Mouse (Mus musculus): Measurements from ENCODE around the gene Gm14569. TPM values are rescaled to one million over a fixed set of nuclear protein-coding genes. Genes with fewer than 3 reads are reported as not detected.

The Gm14569 gene
- under 1 TPM in 1 of 2 experiments, not detected in 1; 0.76 TPM for total RNA-seq (2021)
- long read RNA-seq, experiment 1, result 0 reads
- long read RNA-seq, experiment 2, result 0 reads

DNA sequence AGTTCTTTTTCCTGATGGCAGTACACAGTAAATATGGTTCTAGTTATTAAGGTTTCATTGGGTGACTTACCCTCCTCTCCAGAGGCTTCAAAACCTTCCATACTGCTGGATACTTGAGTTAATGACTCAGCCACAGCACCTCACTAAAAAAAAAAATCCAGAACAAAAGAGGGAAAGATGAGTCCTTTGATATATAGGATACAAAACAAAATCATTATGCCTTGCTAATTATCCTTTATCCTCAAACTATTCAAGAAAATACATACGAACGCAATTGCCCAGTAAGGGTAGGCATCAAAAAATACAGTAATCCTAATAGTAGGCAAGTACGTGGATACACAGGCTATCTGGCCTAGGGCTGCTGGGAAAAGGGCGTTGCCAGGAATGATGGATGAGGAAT, at the start of gene Gm14569:
Gene Gm14569, minus strand, starts transcription at position 101 of the 400 bp plus-strand sequence.
- DNase-seq (ENCODE audit: low spot score in 2 of 2), result no peak

DNA sequence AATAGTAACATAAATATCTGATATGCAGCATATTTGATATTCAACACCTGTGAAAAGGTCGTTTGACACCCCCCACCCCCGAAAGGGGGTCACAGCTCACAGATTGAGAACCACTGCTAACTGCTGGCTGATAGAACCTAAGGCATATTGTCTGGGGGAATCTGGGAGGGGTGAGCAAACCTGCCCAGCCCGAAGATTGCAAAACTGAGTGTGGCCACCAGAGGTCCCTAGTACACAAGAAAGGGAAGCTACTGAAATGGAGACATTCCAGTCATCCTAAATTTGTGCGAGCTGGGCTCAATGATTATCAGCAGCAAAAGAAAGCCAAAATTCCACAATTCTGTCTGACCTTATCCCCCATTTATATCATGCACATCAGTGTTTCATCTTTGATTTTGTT, 42.9 kb upstream of the Gm14569 start:
- DNase-seq (ENCODE audit: low spot score in 2 of 2), result peak; percentile 74 to 77

DNA sequence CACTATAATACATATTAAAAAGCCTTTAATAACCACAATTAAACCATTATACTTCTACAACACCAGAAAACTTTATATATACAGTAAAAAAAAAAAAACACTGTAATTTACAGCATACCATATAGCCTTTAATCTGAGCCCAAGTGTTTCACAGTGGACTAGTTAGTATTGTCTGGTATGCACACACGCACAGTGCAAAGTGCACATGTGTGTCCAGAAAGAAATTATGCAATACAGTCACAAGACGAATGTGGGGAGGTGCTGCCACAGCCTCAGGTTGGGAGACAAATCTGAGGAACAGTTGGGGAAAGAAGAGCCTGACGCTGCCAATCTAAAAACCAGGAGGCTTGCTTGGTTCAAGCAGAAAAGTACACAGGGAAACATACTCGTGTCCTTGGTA, 42.1 kb upstream of the Gm14569 start:
- DNase-seq (ENCODE audit: low spot score in 2 of 2), result no peak

DNA sequence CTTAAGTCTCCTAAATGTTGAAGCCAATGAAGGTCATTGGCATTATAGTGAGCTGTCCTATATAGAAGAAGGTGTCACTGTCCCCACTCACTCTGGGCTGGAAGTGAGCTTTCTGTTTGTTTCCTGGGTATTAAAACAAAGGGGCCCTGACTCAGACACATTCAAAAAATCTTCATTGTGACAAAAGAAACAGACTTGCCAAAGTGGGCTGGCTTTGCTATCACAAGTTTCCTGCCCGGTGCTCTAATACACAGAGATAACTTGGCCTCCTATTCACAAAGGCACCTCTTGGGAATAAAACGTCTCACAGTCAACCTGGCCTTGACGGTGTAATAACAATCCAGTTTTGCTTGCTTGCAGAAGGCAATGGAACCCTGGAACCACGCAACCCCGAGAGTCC, 38.6 kb upstream of the Gm14569 start:
- no peak for DNase-seq (ENCODE audit: low spot score in 2 of 2)

DNA sequence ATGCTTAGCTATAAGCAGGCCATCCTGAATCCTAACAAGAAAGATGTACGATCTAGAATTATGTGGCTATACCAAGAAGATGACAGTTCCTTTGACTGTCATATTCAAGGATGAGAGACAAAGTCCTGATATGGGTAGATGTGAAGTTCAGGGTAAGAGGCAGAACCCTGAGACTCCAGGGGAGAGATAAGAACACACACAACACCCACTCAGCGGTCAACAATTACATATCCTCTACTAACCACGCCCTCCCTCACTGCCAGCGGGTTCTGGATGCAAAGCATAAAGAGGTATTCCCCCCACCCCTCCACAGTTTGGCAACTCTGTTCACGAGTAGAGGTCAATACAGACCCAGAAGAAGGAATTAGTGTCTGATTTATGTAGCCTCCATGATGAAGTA, 32.1 kb upstream of the Gm14569 start:
- no peak for DNase-seq (ENCODE audit: low spot score in 2 of 2)

DNA sequence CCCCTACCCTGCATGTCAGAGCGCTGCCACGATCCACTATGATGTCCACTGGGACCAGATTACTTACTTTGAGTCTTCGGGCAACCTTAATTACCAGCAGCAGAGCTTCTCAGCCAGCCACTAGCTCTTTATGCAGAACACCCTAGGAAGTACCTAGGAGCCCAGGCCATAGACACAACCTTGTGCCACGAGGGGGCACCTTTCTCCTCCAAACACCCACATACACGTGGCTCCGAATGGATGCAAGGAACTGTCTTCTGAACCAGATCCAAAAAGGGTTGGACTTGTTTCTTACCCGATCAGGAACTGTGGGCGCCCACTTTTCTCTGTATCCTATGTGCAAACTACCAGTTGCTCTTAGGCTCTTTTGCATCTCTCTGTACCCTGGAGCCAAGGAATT, 22.1 kb upstream of the Gm14569 start:
- peak; percentile 7 to 18 for DNase-seq (ENCODE audit: low spot score in 2 of 2)

DNA sequence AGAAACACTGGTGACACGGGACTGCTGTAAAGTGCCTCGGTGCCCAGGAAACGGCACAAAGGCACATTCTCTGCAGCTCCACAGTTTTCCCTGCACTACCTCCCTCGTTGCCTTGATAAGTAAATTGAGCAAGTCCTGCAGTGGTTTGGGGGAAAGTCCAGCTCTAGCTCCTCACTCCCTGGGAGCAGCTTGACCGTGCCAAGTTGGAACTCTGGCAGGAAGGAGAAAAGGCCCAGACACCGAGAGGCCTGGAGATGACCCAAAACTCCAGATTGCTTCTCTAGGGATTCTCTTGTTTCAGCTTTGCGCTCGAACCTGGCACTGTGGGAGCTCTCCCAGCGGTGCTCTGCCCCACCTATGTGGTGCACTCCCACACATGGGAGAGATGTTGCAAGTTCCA, 21.6 kb upstream of the Gm14569 start:
- DNase-seq (ENCODE audit: low spot score in 2 of 2), result no peak

DNA sequence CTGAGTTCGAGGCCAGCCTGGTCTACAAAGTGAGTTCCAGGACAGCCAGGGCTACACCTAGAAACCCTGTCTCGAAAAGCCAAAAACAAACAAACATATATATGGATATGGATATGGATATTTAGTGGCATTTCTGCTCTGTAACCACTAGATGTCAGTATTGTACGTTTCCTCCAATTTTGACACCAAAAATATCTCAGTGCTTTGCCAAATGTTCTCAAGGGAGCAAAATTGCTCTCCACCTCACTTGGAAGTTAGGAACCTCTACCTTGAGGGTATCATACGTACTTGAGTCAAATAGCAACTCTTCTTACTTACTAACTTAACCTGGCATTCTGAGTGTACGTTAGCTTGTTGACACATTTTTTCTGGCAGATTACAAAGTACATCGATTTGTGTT, 15.2 kb upstream of the Gm14569 start:
- no peak for DNase-seq (ENCODE audit: low spot score in 2 of 2)

DNA sequence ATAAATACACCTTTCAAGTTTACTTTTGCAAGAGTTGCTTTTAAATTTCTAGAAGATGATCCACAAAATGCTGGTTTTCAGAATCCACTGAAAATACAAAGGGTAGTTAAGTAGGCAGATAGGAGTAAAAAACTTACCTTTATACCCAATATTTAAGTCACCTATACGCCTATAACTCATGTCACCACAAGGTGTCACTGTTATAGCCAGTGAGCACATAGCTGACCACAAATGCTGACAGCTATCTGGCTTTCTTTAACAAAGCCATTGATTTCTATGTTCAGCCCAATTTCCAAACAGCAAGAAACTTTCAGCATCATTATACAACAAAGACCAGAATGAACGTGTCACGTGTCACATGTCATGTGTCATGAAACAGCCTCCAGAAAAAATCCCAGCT, 2.1 kb downstream of the Gm14569 start:
- DNase-seq (ENCODE audit: low spot score in 2 of 2), result no peak

DNA sequence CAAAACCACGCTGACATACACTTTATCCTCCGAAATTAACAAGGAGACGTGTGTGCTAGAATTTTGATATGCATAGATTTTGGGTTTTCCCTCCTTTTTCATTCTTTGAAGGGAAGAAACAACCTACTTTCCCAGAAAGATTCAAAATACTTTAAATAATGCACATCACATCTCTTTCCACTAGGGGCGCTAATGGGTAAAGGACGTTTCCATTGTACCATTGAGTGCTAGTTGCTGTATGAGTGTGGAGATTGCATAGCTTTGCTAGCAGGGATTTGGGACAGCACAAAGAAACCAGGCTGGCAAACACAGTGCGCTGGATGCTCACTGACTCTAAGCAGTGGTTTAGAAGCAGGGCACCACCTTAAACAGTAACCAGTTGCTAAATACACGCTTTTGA, 3.6 kb downstream of the Gm14569 start:
- DNase-seq (ENCODE audit: low spot score in 2 of 2), result no peak

DNA sequence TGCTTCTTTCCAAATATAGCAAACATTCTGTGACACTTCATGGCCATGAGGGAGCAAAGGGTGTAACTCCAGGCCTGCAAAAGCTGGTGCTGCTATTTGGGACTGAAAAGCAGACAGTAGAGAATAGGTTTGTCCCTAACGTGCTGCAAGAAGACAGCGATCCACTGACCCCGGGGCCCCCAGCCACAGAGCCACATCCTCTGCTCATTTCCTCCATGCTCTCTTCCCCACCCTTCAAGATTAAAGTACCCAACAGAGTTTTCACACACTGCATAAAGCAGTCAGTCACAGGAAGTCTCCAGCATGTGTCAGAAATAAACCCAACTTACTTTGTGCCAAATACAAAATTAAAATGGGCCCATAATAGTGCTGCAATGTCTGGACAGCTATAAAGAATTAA, 16.8 kb downstream of the Gm14569 start:
- no peak for DNase-seq (ENCODE audit: low spot score in 2 of 2)

DNA sequence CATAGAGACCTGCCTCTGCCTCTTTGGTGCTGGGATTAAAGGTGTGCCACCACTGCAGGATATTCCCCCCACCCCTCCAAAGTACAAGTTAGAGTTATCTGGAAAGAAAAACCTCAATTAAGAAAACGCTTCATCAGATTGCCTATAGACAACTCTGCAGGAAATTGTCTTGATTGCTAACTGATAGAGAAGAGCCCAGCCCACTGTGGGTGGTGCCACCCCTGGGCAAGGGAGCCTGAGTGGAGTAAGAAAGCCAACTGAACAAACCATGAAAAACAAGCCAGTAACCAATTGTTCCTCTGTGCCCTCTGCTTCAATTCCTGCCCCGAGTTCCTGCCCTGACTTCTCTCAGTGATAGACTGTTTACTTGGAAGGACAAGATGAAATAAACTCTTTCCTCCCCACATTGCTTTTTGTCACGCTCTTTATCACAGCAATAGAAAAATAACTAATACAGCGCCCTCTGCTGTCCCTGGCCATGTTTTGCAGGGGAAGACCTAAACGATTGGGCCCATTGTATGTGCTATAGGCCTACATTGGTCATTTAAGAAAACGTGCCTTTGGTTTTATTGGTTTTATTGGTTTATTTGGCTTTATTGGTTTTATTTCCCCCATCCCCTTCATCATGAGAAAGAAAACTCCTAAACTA, 17.4 kb downstream of the Gm14569 start:
- no peak for DNase-seq (ENCODE audit: low spot score in 2 of 2)

DNA sequence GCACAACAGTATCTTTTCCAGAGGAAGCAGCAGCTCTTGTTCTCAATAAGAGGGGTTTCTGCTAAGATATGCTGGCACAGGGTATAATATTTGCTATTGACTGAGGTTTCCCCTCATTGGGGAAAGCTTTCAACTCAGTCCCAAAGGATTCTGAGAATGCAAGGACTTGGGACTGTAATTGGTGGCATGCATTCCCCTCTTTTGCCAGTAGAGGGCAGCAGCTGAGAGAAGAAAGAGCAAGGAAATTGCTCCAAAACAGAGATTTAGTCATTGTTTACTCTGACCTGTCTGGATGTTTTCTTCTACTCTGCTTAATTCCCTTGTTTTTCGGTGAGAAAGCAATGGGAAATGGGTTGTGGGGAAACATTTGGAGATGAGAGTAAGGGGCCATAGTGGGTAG, 35.6 kb downstream of the Gm14569 start:
- DNase-seq (ENCODE audit: low spot score in 2 of 2), result peak; percentile 15 to 31

DNA sequence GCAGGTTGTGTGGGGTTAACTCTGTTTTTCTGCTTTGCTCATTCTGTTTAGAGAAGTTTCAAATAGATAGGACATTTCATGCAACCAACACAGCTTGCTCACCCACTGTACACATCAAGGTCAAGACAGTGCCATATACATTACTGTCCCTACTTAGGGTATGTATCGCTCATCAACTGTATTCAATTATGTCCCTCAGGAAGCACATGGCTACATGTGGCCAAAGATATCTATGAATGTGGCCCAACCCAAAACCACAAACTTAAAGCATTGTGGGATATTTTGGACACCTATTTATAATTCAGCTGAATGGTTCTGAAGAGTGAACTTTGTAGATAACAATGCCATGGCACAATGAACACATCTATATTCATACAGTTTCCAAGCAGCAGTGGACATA, 53.7 kb downstream of the Gm14569 start:
- DNase-seq (ENCODE audit: low spot score in 2 of 2), result no peak

DNA sequence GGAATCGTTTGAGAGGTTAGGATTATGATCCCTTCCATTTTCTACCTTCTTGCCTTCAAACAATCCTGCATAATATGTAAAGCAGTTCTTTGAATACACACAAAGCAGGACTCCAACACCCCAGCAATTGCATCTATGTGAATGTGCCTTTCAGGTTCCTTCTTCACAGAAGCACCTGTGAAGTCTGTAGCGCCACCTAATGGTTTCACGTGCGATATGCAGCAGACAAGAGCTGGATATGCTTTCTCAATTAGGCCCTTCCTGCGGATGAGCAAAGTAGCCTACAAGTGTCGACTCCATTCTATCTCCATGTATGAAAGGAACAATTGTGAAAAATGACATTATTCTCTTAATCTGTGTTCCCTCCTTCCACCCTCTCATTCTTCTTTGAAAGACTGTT, 56.6 kb downstream of the Gm14569 start:
- DNase-seq (ENCODE audit: low spot score in 2 of 2), result no peak

DNA sequence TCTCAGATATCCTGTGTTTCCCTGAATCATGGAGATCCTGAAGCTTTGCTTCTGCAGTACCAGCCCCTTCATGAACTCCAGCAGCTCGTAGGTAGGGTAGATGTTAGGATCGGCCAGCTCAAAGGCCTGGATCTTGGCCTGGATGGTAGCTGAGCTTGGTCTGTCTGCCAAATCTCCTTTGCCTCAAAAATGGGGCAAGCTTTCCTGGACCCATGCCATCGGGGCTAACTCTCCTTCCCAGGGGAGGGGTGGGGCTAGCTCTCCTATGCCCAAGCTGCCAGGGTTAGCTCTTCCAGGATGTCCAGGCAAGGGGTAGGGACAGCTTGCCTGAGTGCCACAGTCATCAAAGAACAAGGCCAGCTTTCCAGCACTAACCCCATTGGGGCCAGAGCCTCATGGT, 72.5 kb downstream of the Gm14569 start:
- peak in 1 of 2 experiments; percentile 19 for DNase-seq (ENCODE audit: low spot score in 2 of 2)

DNA sequence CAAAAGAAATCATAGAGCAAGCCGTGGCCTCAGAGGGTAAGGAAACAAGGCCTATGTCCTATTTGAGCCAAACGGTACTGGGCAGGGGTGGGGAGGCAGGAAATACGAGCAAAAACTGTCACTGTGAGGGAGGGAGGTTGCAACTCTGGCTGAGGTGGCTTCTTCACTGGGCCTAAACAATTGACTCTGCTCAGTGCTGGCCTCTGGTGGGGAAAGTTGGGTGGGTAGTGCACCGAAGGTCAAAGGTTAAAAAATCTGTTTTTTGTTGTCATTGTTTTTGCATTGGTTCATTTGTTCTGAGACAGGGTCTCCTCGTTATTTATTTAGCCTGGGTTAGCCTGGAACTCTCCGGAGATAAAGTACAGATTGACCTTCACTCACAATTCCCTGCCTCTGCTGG, 89.3 kb downstream of the Gm14569 start:
- DNase-seq (ENCODE audit: low spot score in 2 of 2), result no peak

DNA sequence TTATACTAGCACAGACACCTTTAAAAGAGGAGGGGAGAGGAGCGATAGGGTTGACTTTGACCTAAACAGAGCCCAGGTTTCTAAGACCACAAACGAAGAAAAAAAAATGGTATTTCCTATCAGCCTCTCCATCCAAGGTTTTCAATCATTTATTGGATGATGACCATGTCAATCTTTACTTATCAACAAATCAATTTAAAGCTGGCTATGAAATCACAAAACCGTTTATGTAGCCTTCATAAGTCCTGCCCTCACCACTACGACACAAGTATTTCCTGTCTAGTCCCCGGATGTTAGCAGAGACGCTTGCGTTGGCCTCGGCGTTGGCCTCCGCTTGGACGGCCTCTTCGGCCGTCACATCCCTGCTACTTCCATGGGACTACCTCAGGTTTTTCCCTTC, 90.7 kb downstream of the Gm14569 start, which contains the start of gene Gm6268:
Gene Gm6268, plus strand, starts transcription at position 301 of the 400 bp plus-strand sequence.
- DNase-seq (ENCODE audit: low spot score in 2 of 2), result no peak

DNA sequence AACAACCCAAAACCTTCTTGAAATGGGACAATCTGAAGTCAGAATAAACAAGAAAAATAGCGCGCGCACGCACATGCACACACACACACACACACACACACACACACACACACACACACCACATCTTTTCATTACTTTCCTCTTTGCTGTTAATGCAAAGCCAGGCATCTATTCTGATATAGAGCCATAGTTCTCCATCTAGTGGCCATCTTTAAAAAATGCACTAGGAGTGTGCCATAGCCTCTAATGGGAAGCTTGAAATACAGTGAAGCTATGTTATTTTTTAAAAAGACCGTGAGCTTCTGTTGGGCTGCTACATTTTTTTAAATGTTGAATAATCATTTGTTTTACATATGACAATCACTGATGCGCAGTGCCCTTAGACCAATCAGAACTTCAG, 98.4 kb downstream of the Gm14569 start:
- no peak for DNase-seq (ENCODE audit: low spot score in 2 of 2)

DNA sequence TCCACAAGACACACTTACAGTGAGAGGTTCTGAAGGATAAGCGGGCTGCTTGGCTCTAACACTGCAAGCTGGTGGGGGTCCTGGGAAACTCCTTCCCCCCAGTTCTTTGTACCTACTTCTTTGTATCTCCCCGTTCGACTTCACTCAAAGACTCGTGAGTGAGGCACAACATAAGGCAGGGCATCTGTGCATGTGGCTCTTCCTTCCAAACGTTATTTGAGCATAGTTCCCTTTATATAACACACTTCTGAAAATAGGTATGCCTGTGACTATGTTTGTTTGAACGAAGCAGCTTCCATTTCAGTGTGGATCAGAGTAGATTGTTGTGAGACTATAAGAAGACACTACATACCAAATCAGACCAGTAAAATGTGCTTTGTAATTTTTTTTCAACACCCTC, 99.0 kb downstream of the Gm14569 start:
- DNase-seq (ENCODE audit: low spot score in 2 of 2), result no peak

DNA sequence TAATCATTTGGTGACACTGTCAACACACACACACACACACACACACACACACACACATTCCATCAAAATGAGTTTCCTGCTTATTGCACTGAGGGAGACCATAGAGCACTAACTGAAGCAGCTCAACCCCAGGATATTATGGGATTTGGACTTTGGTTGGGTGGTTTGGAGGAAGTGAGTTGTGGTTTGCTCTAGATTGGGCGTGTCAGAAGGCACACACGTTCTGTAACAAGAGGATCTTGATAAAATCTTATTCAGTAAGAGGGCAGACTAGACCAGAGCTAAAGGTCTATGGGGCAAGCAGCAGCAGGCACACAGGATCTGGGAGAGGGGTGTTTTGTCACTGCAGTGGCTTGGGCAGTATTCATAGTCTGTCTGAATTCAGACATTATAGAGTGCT, 101.1 kb downstream of the Gm14569 start:
- no peak for DNase-seq (ENCODE audit: low spot score in 2 of 2)

DNA sequence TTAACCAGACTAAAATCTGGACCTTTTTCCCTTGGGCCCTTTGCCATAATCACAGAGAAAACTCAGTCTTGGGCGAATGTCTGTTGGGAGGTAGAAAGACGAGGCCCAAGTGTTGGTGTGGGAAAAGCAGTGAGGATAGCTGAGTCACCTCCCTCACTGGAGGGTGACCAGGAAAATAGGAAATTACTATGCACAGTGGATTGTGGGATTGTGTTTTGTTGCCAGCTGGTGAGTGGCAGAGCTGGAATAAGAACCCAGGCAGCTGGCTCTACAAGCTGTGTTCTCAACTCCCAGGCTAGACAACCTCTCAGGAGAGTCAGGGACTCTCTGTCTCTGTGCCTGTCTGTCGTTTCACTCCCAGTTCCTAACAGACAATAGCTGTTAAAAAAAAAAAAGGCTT, 101.7 kb downstream of the Gm14569 start:
- no peak for DNase-seq (ENCODE audit: low spot score in 2 of 2)

DNA sequence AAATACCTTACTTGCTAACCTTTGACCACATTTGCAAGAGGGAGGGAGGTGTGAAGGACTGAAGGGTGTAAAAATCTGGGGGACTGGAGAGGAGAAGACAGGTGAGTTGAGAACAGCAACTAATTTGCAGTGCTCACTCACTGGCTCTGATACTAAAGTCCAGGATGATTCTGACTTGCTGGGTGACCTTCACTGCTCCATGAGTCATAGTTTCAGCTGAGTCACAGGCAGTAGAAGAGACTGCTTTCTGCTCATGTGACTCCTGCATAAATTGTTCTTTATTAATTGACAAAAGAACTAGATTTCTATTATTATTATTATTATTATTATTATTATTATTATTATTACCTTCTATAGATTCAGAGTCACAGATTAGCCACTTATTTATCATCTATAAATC, 106.3 kb downstream of the Gm14569 start:
- peak in 1 of 2 experiments; percentile 12 for DNase-seq (ENCODE audit: low spot score in 2 of 2)

Measured in adrenal gland, adult 18-20 months (tissue).